Mouse (Mus musculus): Measurements from ENCODE around the gene Manba. TPM values are rescaled to one million over a fixed set of nuclear protein-coding genes. Genes with fewer than 3 reads are reported as not detected.

Gene Manba
- polyA plus RNA-seq (2012): 1.8 and 2.2 TPM in 2 replicates

- TF ChIP-seq GATA1 (IDR thresholded peaks at IDR 0.05; ENCODE audit: low read length): no peak
Observed at GRCm38 (mm10) chr3:135485128-135485899, at the start of gene Manba. Gene Manba, plus strand, starts transcription at chr3:135485611.

- TF ChIP-seq GATA1 (IDR thresholded peaks at IDR 0.05; ENCODE audit: low read length): no peak
Observed at GRCm38 (mm10) chr3:135436901-135437616, 48.4 kb upstream of the Manba start.

DNA sequence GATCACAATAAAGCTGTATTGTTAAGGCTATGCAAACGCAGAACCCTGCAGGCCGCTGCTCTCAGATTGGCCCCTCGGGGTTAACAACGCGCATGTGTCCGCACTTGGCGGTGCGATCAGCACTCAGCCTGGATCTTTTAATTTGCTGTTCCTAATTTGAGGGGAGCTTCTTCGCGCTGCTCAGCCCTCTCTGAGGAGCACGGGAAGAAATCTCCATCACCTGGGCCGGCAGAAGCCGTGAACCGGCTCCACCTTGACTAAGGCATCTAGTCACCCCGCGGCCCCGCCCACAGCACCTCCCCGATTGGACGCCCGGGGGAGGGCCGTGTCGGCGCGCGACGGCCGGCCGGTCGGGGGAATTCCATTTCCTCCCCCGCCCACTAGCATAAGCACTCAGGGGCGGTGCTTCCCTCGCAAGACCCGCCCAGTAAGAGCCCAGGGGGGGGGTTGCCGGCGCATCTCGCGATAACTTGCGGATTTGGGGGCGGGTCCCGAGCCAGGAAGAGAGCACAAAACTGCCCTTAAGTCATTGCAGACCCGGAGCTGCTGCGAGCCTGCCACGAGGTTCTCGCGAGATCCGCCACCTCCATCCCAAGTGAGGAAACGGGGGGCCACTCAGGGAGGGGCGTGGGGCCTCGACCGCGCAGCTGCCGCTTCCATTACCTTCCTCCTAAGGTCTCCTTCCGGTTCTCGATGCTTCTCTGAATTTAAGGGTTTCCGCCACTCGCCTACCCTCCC lies 47.5 kb upstream of the Manba start, which contains the start of gene Ube2d3:
Gene Ube2d3 (plus strand): TSS at position 392 of the 738 bp plus-strand sequence.
- TF ChIP-seq GATA1 (IDR thresholded peaks at IDR 0.05; ENCODE audit: low read length): no peak

- no peak for TF ChIP-seq GATA1 (IDR thresholded peaks at IDR 0.05; ENCODE audit: low read length)
Observed at GRCm38 (mm10) chr3:135438531-135438912, 46.9 kb upstream of the Manba start.

GRCm38 (mm10) chr3:135438913-135439531 lies 46.4 kb upstream of the Manba start:
- no peak for TF ChIP-seq GATA1 (IDR thresholded peaks at IDR 0.05; ENCODE audit: low read length)

- no peak for TF ChIP-seq GATA1 (IDR thresholded peaks at IDR 0.05; ENCODE audit: low read length)
Observed at GRCm38 (mm10) chr3:135439651-135440050, 45.8 kb upstream of the Manba start.

DNA sequence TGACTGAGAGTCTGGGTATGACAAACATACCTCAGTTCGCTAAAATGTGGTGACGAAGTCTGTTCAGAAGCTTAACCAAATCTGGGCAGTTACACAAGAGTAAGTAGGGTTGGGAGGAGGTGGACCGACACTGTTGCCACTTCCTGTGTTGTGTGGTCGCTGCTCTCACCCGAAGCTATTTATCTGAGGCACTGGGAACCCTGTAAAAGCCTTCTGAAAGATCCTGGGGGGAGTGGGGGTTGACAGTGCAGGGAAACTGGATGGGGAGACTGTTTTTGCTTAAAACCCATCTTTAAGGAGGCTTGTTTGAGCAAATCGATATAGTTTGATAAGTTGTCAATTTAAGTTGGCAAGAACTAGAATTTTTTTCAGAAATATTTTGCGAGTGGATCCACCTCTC lies 45.2 kb upstream of the Manba start:
- TF ChIP-seq GATA1 (IDR thresholded peaks at IDR 0.05; ENCODE audit: low read length): no peak

DNA sequence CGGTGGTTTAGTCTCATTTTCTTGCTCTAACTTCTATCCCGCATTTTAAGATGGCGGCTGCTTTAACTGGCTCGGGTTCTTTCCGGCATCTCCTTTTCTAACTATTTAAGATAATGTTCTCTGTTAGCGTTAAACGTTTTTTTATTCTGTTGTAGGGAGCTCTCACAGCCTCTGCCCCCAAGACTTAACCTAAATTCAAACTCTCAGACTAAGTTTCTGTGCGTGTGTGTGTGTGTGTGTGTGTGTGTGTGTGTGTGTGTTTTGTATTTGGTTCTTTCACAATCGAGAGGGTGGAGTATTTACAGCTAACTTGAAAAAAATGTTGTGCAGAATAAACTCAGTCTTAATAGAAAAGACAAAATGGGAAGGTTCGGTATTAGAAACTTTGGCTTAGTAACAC lies 44.8 kb upstream of the Manba start:
- no peak for TF ChIP-seq GATA1 (IDR thresholded peaks at IDR 0.05; ENCODE audit: low read length)

DNA sequence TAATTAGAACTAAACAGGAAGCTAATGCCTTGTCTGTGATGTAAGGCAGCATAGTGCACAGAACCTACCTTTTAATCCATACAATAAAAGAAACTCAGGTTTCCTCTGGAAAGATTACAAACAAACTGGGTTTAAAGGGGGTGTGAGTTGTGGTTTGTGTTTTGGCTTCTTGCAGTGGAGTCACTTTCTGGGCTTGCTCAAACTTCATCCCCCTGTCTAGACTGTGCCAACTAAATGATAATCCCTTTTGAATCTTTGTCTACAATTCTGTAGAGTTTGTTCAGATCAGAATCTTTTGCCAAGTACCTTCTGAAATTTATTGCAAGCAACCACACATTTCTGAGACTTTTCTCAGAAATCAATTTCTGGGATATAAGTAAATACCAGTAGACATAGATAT lies 40.5 kb upstream of the Manba start:
- no peak for TF ChIP-seq GATA1 (IDR thresholded peaks at IDR 0.05; ENCODE audit: low read length)

- TF ChIP-seq GATA1 (IDR thresholded peaks at IDR 0.05; ENCODE audit: low read length): no peak
Observed at GRCm38 (mm10) chr3:135458981-135459380, 26.4 kb upstream of the Manba start.

DNA sequence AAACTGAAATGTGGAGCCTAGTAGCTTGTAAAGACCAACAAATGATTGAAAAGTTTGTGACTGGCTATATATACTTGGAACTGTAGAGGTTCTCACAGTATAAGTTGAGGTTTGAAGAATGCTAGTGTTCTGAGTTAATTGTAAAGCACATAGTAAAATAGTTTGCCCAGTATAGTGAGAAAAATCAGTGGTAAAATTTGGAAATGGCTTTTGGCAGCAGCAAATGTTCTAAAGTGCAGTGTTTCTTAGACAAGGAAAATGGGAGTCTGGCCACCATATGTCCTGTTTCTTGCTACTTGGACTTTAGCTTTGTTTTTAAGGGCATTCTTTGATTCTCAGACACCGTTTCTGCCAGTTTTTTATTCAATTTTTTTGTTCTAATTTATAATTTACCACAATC lies 17.0 kb upstream of the Manba start:
- no peak for TF ChIP-seq GATA1 (IDR thresholded peaks at IDR 0.05; ENCODE audit: low read length)

DNA sequence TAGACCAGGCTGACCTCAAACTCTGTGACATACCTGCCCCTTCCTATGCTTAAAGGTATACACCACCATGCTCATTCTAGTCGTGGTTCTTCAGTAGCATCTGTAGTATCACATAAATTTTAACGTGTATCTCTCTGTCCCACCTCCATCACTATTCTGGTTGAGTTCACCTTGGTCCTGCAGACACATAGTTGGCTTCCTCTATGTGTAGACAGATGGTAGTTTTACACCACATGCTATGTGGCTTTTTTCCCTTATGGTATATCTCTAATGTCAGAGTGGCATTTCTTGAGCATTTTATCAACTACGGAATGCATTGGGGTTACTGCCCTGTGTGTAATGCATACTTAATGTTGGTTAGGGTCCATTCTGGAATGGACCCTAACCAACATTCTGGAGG lies 16.3 kb upstream of the Manba start:
- no peak for TF ChIP-seq GATA1 (IDR thresholded peaks at IDR 0.05; ENCODE audit: low read length)

- no peak for TF ChIP-seq GATA1 (IDR thresholded peaks at IDR 0.05; ENCODE audit: low read length)
Observed at GRCm38 (mm10) chr3:135469974-135470373, 15.4 kb upstream of the Manba start.

GRCm38 (mm10) chr3:135470823-135471222 lies 14.6 kb upstream of the Manba start:
- TF ChIP-seq GATA1 (IDR thresholded peaks at IDR 0.05; ENCODE audit: low read length): no peak

GRCm38 (mm10) chr3:135475025-135475424 lies 10.4 kb upstream of the Manba start:
- no peak for TF ChIP-seq GATA1 (IDR thresholded peaks at IDR 0.05; ENCODE audit: low read length)

- TF ChIP-seq GATA1 (IDR thresholded peaks at IDR 0.05; ENCODE audit: low read length): no peak
Observed at GRCm38 (mm10) chr3:135476286-135476685, 9.1 kb upstream of the Manba start.

Data from G1E-ER4 (cell line).